Mouse (Mus musculus) stomach, embryonic 16.5 days (tissue): ENCODE results near the gene Scnn1b. TPM values are rescaled to one million over a fixed set of nuclear protein-coding genes. Genes with fewer than 3 reads are reported as not detected.
A peak's percentile ranks its signal among the peaks of the same experiment; 100 is the strongest.

Source experiments
- ATAC-seq: fragments of 200-750 bp; cut with Nextera tagmentation; 2 replicates; pipeline ENCODE4 v1.8.0; 2017; ENCODE audit warnings: moderate number of reproducible peaks, moderate TSS enrichment; ENCODE audit not compliant: insufficient read depth, low FRiP score
- H3K27ac ChIP-seq: fragments of 300-500 bp; sonication (generic); 2 replicates; pipeline ENCODE4 v1.5.1; 2014; ENCODE audit warnings: low read length
- H3K27me3 ChIP-seq: fragments of 300-500 bp; sonication (generic); 2 replicates; pipeline ENCODE4 v1.6.1; 2014; ENCODE audit warnings: low read length, control low read depth, mixed read lengths; ENCODE audit not compliant: control insufficient read depth, insufficient read depth
- H3K36me3 ChIP-seq: fragments of 300-500 bp; sonication (generic); 2 replicates; pipeline ENCODE4 v1.6.1; 2014; ENCODE audit warnings: low read length; ENCODE audit not compliant: control insufficient read depth, insufficient read depth
- H3K4me1 ChIP-seq: fragments of 300-500 bp; sonication (generic); 2 replicates; pipeline ENCODE4 v1.6.1; 2014; ENCODE audit warnings: low read length, control low read depth, mixed read lengths; ENCODE audit not compliant: control insufficient read depth, insufficient read depth
- H3K4me2 ChIP-seq: fragments of 300-500 bp; sonication (generic); 2 replicates; pipeline ENCODE4 v1.6.1; 2014; ENCODE audit warnings: low read depth, low read length, mixed read lengths
- H3K4me3 ChIP-seq: fragments of 300-500 bp; sonication (generic); replicated peaks from 2 replicates; pipeline ENCODE4 v1.5.1; 2014; ENCODE audit warnings: mild to moderate bottlenecking, low read length
- H3K9ac ChIP-seq: fragments of 300-500 bp; sonication (generic); 2 replicates; pipeline ENCODE4 v1.6.1; 2014; ENCODE audit warnings: low read length
- H3K9me3 ChIP-seq: fragments of 300-500 bp; sonication (generic); replicated peaks from 2 replicates; pipeline ENCODE4 v1.6.1; 2016; ENCODE audit warnings: low read length, control low read depth; ENCODE audit not compliant: control insufficient read depth
- WGBS: fragments of 180-500 bp; shearing (Covaris S2); extraction: QIAGEN DNeasy Blood & Tissue Kit; methylation state at CpG from one replicate; pipeline ENCODE4 v1.1.7; 2014; 5-methylcytosine and 5-hydroxymethylcytosine counted together
- polyA plus RNA-seq: library from polyadenylated mRNA; unstranded; fragments of >200 nt; fragmentation: Nextera tagmentation; extraction: Ambion mirVana; gene quantifications from 2 replicates; pipeline ENCODE4 v1.2.1, GENCODE M21; 2015

Gene Scnn1b
- polyA plus RNA-seq, 1 experiment from 2014 or later, result 0.81 TPM

GRCm38 (mm10) chr7:121934346-121934745 is 69.5 kb downstream of the Scnn1b start:
- no peak overlapping the region for H3K27ac ChIP-seq
- H3K27me3 ChIP-seq, result no peaks in the 10 kb centered on the region
- H3K4me1 ChIP-seq, result peaks cover 10% of the 10 kb centered on the region
- H3K9ac ChIP-seq, result no peak overlapping the region
- WGBS, result 91% methylated on average over 2 of the region's 2 CpGs
- no peak for ATAC-seq
- no peak overlapping the region for H3K4me3 ChIP-seq
- H3K4me2 ChIP-seq, result no peak overlapping the region
- H3K36me3 ChIP-seq, result no peaks in the 10 kb centered on the region
- no peaks in the 10 kb centered on the region for H3K9me3 ChIP-seq

GRCm38 (mm10) chr7:121935906-121936794 is 71.3 kb downstream of the Scnn1b start:
- no peaks in the 10 kb centered on the region for H3K36me3 ChIP-seq
- no peaks in the 10 kb centered on the region for H3K27me3 ChIP-seq
- peak; percentile 41; the same call in 1 of the 2 replicates for ATAC-seq
- 41% methylated on average over 12 of the region's 12 CpGs for WGBS
- H3K9me3 ChIP-seq, result no peaks in the 10 kb centered on the region
- no peak overlapping the region for H3K4me3 ChIP-seq
- no peak overlapping the region for H3K27ac ChIP-seq
- no peak overlapping the region for H3K4me2 ChIP-seq
- peaks cover 10% of the 10 kb centered on the region for H3K4me1 ChIP-seq
- H3K9ac ChIP-seq, result no peak overlapping the region

GRCm38 (mm10) chr7:121936861-121937630 is 72.2 kb downstream of the Scnn1b start:
- Histone ChIP-seq H3K27me3 (no peaks in the 10 kb centered on the region), H3K9me3 (no peaks in the 10 kb centered on the region), H3K4me2 (no peak overlapping the region), H3K4me1 (peaks cover 10% of the 10 kb centered on the region), H3K36me3 (no peaks in the 10 kb centered on the region), H3K27ac (no peak overlapping the region), H3K4me3 (no peak overlapping the region), H3K9ac (no peak overlapping the region)
- no peak for ATAC-seq
- WGBS, result 70% methylated on average over 14 of the region's 14 CpGs

- Histone ChIP-seq H3K9me3 (0 out of 2 replicates have a peak, but pooled peaks cover 2% of the 10 kb centered on the region), H3K27me3 (no peaks in the 10 kb centered on the region), H3K27ac (no peak overlapping the region), H3K4me2 (no peak overlapping the region), H3K4me3 (no peak overlapping the region), H3K9ac (no peak overlapping the region), H3K36me3 (0 out of 2 replicates have a peak, but pooled peaks cover 5% of the 10 kb centered on the region), H3K4me1 (peaks cover 10% of the 10 kb centered on the region)
- 82% methylated on average over 8 of the region's 8 CpGs for WGBS
- ATAC-seq, result no peak
Measured at GRCm38 (mm10) chr7:121938124-121938891, 73.5 kb downstream of the Scnn1b start.

- no peak for ATAC-seq
- H3K4me3 ChIP-seq, result no peak overlapping the region
- peaks cover 10% of the 10 kb centered on the region for H3K4me1 ChIP-seq
- no peaks in the 10 kb centered on the region for H3K27me3 ChIP-seq
- H3K27ac ChIP-seq, result no peak overlapping the region
- WGBS, result 73% methylated on average over 6 of the region's 6 CpGs
- H3K4me2 ChIP-seq, result no peak overlapping the region
- H3K36me3 ChIP-seq, result 0 out of 2 replicates have a peak, but pooled peaks cover 5% of the 10 kb centered on the region
- no peak overlapping the region for H3K9ac ChIP-seq
- 0 out of 2 replicates have a peak, but pooled peaks cover 2% of the 10 kb centered on the region for H3K9me3 ChIP-seq
Measured at GRCm38 (mm10) chr7:121939244-121939643, 74.4 kb downstream of the Scnn1b start.

- peak; percentile 43; the same call in 1 of the 2 replicates for ATAC-seq
- Histone ChIP-seq H3K36me3 (0 out of 2 replicates have a peak, but pooled peaks cover 5% of the 10 kb centered on the region), H3K4me2 (no peak overlapping the region), H3K9ac (no peak overlapping the region), H3K27me3 (no peaks in the 10 kb centered on the region), H3K27ac (no peak overlapping the region), H3K9me3 (0 out of 2 replicates have a peak, but pooled peaks cover 2% of the 10 kb centered on the region), H3K4me3 (no peak overlapping the region), H3K4me1 (peaks cover 10% of the 10 kb centered on the region)
- 37% methylated on average over 4 of the region's 4 CpGs for WGBS
Measured at GRCm38 (mm10) chr7:121939729-121940128, 74.9 kb downstream of the Scnn1b start.

- ATAC-seq, result no peak
- 82% methylated on average over 3 of the region's 3 CpGs for WGBS
- no peak overlapping the region for H3K27ac ChIP-seq
Measured at GRCm38 (mm10) chr7:121941016-121941415, 76.2 kb downstream of the Scnn1b start.

GRCm38 (mm10) chr7:121941640-121942039 is 76.8 kb downstream of the Scnn1b start:
- H3K9ac ChIP-seq, result no peak overlapping the region
- H3K9me3 ChIP-seq, result 0 out of 2 replicates have a peak, but pooled peaks cover 2% of the 10 kb centered on the region
- 0 out of 2 replicates have a peak, but pooled peaks cover 5% of the 10 kb centered on the region for H3K36me3 ChIP-seq
- H3K27me3 ChIP-seq, result no peaks in the 10 kb centered on the region
- no peak for ATAC-seq
- H3K4me1 ChIP-seq, result no peaks in the 10 kb centered on the region
- WGBS, result 62% methylated on average over 3 of the region's 3 CpGs
- H3K4me3 ChIP-seq, result no peak overlapping the region
- H3K4me2 ChIP-seq, result no peak overlapping the region
- no peak overlapping the region for H3K27ac ChIP-seq

More at GRCm38 (mm10) chr7:121941016-121941415, 76.2 kb downstream of the Scnn1b start:
- no peak overlapping the region for H3K9ac ChIP-seq
- no peak overlapping the region for H3K4me2 ChIP-seq
- H3K9me3 ChIP-seq, result 0 out of 2 replicates have a peak, but pooled peaks cover 2% of the 10 kb centered on the region
- H3K4me3 ChIP-seq, result no peak overlapping the region
- H3K27me3 ChIP-seq, result no peaks in the 10 kb centered on the region
- peaks cover 5% of the 10 kb centered on the region for H3K4me1 ChIP-seq
- 0 out of 2 replicates have a peak, but pooled peaks cover 5% of the 10 kb centered on the region for H3K36me3 ChIP-seq
